Mouse (Mus musculus) limb, embryonic 14.5 days (tissue): ENCODE data around the gene Ddx5. TPM values are rescaled to one million over a fixed set of nuclear protein-coding genes. Genes with fewer than 3 reads are reported as not detected.

ENCODE experiments used
- ATAC-seq: fragments of 200-750 bp; cut with Nextera tagmentation; 2 replicates; pipeline ENCODE4 v1.8.0; 2017; ENCODE audit warnings: low read depth, moderate number of reproducible peaks, moderate TSS enrichment; ENCODE audit not compliant: low FRiP score
- DNase-seq: peaks from one replicate; pipeline ENCODE4 v3.0.0-alpha.2; 2015; ENCODE audit warnings: low spot score
- H3K27ac ChIP-seq: fragments of 300-500 bp; sonication (generic); replicated peaks from 2 replicates; pipeline ENCODE4 v1.5.1; 2014; ENCODE audit warnings: low read depth, mild to moderate bottlenecking, low read length, moderate library complexity, mixed read lengths
- H3K27me3 ChIP-seq: fragments of 300-500 bp; sonication (generic); 2 replicates; pipeline ENCODE4 v1.6.1; 2014; ENCODE audit warnings: low read length, mixed read lengths; ENCODE audit not compliant: control insufficient read depth, insufficient read depth
- H3K36me3 ChIP-seq: fragments of 300-500 bp; sonication (generic); 2 replicates; pipeline ENCODE4 v1.6.1; 2014; ENCODE audit warnings: mild to moderate bottlenecking, low read length, moderate library complexity, mixed read lengths; ENCODE audit not compliant: control insufficient read depth, insufficient read depth
- H3K4me1 ChIP-seq: fragments of 300-500 bp; sonication (generic); 2 replicates; pipeline ENCODE4 v1.6.1; 2014; ENCODE audit warnings: antibody characterized with exemption, low read length, mixed read lengths; ENCODE audit not compliant: control insufficient read depth, insufficient read depth
- H3K4me2 ChIP-seq: fragments of 300-500 bp; sonication (generic); replicated peaks from 2 replicates; pipeline ENCODE4 v1.6.1; 2014; ENCODE audit warnings: low read depth, mild to moderate bottlenecking, low read length, moderate library complexity; ENCODE audit not compliant: severe bottlenecking
- H3K4me3 ChIP-seq: fragments of 300-500 bp; sonication (generic); replicated peaks from 2 replicates; pipeline ENCODE4 v1.5.1; 2014; ENCODE audit warnings: low read length
- H3K9ac ChIP-seq: fragments of 300-500 bp; sonication (generic); 2 replicates; pipeline ENCODE4 v1.6.1; 2014; ENCODE audit warnings: mild to moderate bottlenecking, low read depth, low read length, moderate library complexity; ENCODE audit not compliant: severe bottlenecking
- H3K9me3 ChIP-seq: fragments of 300-500 bp; sonication (generic); 2 replicates; pipeline ENCODE4 v1.6.1; 2016; ENCODE audit warnings: low read length; ENCODE audit not compliant: control insufficient read depth
- POLR2A ChIP-seq: fragments of 200-500 bp; IDR thresholded peaks from 2 replicates; pipeline ENCODE4 v1.8.0; 2012; ENCODE audit warnings: inconsistent platforms, mild to moderate bottlenecking, moderate library complexity, borderline replicate concordance; ENCODE audit not compliant: insufficient read depth, insufficient read length; ENCODE audit errors: extremely low read depth
- WGBS: fragments of 180-500 bp; shearing (Covaris S2); extraction: QIAGEN DNeasy Blood & Tissue Kit; methylation state at CpG from one replicate; pipeline ENCODE4 v1.1.7; 2014; 5-methylcytosine and 5-hydroxymethylcytosine counted together
- polyA plus RNA-seq, 2 experiments: library from polyadenylated mRNA; depleted of rRNA in 1 of 2; stranded (reverse) in 1 of 2; unstranded in 1 of 2; fragments of >200 nt; fragmentation: Nextera tagmentation in 1 of 2; extraction: Ambion mirVana in 1 of 2; gene quantifications; 2 replicates each; pipeline versions ENCODE4 v1.2.1 to v1.2.3; 2012 to 2014

The Ddx5 gene
- polyA plus RNA-seq, 2 experiments = 351 to 503 TPM

DNA sequence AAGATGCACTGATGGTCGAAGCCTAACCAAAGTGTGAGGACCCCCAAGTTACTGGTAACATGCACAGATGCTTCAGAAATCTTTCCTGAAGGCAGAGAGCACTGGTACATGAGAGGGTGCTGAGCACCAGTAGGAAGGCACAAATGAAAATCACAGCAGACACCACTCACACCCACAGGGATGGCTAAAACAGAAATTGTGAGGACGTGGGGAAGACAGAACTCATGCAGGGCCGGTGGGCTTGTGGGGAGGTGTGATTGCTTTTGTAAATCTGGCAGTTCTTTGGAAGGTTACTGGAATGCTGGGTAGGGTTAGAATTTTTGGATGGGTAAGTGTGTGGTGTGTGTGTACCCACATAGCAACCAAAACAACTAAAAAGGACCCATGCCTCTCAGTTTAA, 28.2 kb upstream of the Ddx5 start:
- H3K9me3 ChIP-seq = no peaks in the 10 kb centered on the region
- no peak overlapping the region for H3K27ac ChIP-seq
- no peak for TF ChIP-seq POLR2A
- H3K9ac ChIP-seq = no peak overlapping the region
- ATAC-seq (no peak), DNase-seq (no peak)
- H3K4me2 ChIP-seq = no peak overlapping the region
- 77% methylated on average over 3 of the region's 3 CpGs for WGBS
- H3K4me1 ChIP-seq = peaks cover 12% of the 10 kb centered on the region
- H3K4me3 ChIP-seq = no peak overlapping the region
- H3K27me3 ChIP-seq = no peaks in the 10 kb centered on the region
- H3K36me3 ChIP-seq = peaks cover 92% of the 10 kb centered on the region

DNA sequence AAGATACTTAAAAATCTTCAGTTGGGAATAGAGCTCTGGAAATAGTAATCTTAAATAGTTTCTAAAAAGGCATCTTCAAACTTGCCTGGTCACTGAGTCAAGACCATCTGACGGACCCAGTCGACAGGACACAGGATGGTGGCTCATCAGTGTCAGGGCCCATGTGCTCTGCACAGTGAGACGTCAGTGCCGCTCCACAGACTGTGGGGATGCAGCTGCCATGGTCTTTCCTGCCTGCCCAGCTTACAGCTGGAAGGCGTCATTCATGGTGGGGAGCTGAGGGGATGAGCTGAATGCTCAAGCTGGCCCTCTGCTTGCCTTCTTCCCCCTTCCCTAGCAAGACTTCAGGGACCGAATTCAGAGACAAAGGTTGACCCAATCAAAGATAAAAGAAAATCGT, 27.3 kb upstream of the Ddx5 start:
- H3K4me2 ChIP-seq = no peak overlapping the region
- H3K4me3 ChIP-seq = no peak overlapping the region
- no peaks in the 10 kb centered on the region for H3K27me3 ChIP-seq
- no peak for DNase-seq
- H3K36me3 ChIP-seq = peaks cover 98% of the 10 kb centered on the region
- TF ChIP-seq POLR2A = no peak
- no peak overlapping the region for H3K9ac ChIP-seq
- WGBS = 81% methylated on average over 7 of the region's 7 CpGs
- H3K4me1 ChIP-seq = peaks cover 12% of the 10 kb centered on the region
- H3K9me3 ChIP-seq = no peaks in the 10 kb centered on the region
- peak; percentile 27; the same call in 1 of the 2 replicates for ATAC-seq
- no peak overlapping the region for H3K27ac ChIP-seq

DNA sequence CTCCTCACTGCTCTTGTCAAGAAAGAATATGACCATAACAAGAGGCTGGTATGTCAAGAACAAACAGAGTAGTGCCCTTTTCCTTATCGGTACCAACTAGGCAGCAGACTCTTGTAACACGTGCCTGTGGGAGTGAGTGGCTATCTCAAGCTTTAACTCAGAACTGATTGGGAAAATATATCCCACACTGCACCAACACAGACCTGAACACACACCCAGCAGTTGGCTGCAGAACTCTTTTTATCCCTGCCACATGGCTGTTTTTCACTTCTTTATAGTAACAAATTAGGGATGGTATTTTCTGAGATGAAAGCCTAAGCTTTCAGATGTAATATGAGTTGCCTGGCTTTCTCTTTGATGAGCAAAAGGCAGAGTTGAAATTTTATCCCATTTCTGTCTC, 26.8 kb upstream of the Ddx5 start:
- Histone ChIP-seq H3K27ac (no peak overlapping the region), H3K4me3 (no peak overlapping the region), H3K4me2 (no peak overlapping the region), H3K36me3 (peaks cover 98% of the 10 kb centered on the region), H3K27me3 (no peaks in the 10 kb centered on the region), H3K4me1 (peaks cover 12% of the 10 kb centered on the region), H3K9me3 (no peaks in the 10 kb centered on the region), H3K9ac (no peak overlapping the region)
- 77% methylated on average over 2 of the region's 2 CpGs for WGBS
- ATAC-seq (no peak), DNase-seq (no peak)
- TF ChIP-seq POLR2A = no peak

DNA sequence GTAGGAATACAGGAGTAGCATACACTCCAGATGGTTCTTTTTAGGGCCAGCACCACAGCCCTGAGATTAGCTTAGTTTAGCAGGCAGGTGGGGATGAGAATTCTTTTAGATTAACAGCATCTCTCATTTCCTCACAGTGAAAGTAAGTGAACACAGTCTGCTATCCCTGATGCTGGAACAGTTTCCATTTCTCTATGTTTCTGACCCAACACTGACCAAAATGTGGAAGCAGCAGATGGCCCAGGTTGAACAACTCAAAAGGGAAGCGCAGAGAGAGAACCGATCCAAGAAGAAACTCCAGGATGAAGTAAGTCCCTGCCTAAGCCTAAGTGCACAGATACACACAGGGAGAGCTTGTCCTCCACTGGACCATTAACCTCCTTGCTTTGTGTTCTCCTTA, 26.3 kb upstream of the Ddx5 start:
- H3K4me3 ChIP-seq = no peak overlapping the region
- no peaks in the 10 kb centered on the region for H3K9me3 ChIP-seq
- no peak for ATAC-seq
- no peak overlapping the region for H3K4me2 ChIP-seq
- H3K9ac ChIP-seq = no peak overlapping the region
- no peak for TF ChIP-seq POLR2A
- DNase-seq = no peak
- H3K27ac ChIP-seq = no peak overlapping the region
- peaks cover 98% of the 10 kb centered on the region for H3K36me3 ChIP-seq
- WGBS = 84% methylated on average over 2 of the region's 2 CpGs
- peaks cover 12% of the 10 kb centered on the region for H3K4me1 ChIP-seq
- H3K27me3 ChIP-seq = no peaks in the 10 kb centered on the region

DNA sequence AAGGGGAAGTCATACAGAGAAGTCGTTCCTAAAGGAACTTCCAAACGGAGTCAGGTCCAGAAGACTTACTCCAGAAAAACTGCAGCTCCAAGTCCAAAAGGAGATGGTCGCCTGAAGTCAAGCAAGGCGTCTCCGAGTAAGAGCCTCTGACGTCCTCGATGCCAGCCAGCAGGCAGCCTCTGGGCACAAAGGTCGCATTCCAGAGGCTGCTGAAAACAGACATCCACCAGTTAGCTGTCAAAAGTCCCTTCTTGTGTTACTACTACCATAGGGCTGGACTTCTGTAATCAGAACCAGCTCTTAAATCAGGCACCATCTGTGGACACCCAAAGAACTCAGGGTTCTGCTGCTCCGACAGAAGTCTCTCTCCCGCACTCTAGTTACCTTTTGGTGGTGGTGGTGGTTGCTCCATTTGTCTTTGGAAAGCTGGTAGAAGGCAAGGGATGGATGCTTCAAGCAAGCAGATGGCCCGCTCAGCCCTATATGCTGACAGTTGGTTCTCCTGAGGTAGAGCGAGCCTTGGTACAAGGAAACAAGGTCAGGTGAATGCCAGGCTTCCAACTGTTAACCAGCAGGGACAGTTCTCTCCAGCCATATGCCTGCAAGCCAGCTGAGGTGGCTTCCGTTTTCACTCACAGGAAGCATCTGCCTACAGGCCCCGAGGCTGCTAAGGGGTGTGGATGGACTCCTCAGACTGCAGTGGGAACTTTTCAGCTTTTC, 25.8 kb upstream of the Ddx5 start:
- 76% methylated on average over 14 of the region's 14 CpGs for WGBS
- Histone ChIP-seq H3K27ac (no peak overlapping the region), H3K4me2 (no peak overlapping the region), H3K4me3 (no peak overlapping the region), H3K27me3 (no peaks in the 10 kb centered on the region), H3K9me3 (no peaks in the 10 kb centered on the region), H3K9ac (no peak overlapping the region), H3K4me1 (peaks cover 12% of the 10 kb centered on the region), H3K36me3 (peaks cover 99% of the 10 kb centered on the region)
- TF ChIP-seq POLR2A = no peak
- DNase-seq = no peak
- no peak for ATAC-seq
